Mouse (Mus musculus) kidney, adult 2 months (tissue): ENCODE measurements at regions not wholly inside any gene's neighbourhood (a gene's known extent, or its start where the extent isn't known, plus 50 kb on each side); places are given as distances from the start of the nearest gene placed in this dataset.

Experiments used
- CTCF ChIP-seq: fragments of 200-500 bp; conservative IDR thresholded peaks from 2 replicates; pipeline ENCODE4 v1.5.1; 2011; ENCODE audit warnings: low read depth, mild to moderate bottlenecking, control low read depth, low read length, moderate library complexity, mixed read lengths; ENCODE audit not compliant: insufficient read depth, insufficient read length
- POLR2A ChIP-seq: fragments of 200-500 bp; IDR thresholded peaks from one replicate; pipeline ENCODE4 v1.6.1; 2011; ENCODE audit warnings: low read depth, low read length, control low read depth

DNA sequence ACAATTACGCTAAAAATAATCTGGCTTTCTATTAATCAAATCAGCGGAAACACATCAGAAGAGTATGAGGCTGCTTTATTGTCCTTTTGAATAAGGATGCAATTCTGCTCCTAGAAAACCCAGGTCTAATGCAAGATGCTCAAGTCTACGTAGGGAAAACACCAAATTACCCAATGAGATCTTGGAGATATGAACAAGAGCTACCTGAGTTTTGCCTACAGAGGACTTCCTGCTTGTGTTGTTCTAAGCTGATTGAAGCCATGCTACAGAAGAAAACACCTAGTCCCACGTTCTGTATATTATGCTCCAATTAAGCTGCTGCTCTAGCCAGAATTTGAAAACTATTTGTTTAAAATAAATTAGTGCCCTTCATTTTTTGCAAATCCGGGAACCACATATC, 439.5 kb upstream of the B3galt2 start:
- TF ChIP-seq POLR2A: no peak
- TF ChIP-seq CTCF: no peak
